Mouse (Mus musculus): ENCODE measurements around the gene Ccdc93.

Gene Ccdc93

DNA sequence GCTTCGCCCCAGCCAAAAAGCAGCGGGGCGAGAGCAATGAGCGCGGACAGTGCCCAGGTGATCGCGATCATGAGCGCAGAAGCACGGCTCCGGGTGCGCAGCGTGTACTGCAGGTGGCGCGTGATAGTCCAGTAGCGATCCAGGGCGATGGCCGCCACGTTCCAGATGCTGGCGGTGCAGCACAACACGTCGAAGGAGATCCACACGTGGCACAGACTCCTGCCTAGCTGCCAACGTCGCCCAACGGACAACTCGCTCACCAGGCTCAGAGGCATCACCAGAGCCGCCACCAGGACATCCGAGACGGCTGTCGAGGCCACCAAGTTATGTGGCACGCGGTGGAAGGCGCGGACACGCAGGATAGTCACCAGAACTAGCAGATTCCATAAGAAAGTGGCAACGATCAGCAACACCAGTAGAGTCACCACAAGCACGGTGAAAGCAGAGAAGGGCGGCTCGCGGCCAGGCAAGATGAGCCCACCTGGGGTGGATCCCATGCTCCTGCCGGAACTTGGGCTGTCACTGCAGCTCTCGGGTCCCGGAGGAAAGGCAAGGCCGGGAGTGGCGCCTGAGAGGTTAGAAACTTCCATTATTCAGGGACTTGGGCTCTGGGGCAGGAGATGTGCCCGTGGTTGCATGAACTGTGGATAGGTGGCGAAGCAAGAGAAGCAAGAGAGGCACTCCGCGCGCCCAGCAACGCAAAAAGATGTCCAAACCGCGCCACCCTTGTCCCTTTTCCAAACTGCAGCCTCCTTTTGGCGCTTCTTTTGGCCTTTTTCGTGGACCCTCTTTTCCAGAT is 97.0 kb downstream of the Ccdc93 start:
- DNase-seq: no peak

DNA sequence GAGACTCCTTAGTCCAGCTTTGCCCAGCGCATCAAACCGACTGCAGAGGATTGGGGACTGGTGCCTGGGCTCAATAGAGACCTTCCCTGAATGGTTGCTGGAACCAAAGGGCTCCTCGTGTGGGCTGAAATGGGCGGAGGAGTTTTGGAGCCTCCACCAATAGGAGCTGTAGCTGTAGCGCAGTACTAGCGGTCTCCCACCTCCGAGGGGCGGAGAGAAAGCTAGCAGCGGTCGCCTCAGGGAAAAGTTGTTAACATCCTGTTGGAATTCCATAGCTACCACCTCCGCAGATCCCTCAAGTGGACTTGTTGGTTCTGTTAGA is 97.5 kb downstream of the Ccdc93 start, which contains the start of gene Htr5b:
Gene Htr5b, minus strand, starts transcription at position 67 of the 322 bp plus-strand sequence.
- DNase-seq: peak; percentile 25

DNA sequence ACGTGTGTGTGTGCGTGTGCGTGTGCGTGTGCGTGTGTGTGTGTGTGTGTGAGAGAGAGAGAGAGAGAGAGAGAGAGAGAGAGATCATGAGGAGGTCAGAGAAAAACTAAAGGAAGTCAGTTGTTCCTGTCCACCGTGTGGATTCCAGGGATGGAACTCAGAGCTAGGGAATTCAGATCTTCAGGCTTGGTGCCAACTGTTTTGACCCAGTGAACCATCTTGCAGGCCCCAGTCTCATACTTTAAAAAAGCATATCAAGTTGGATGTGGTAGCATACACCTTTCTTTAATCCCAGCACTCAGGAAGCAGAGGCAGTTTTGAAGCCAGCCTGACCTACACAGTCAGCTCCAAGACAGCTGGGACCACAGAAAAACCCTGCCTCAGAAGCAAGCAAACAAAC is 98.4 kb downstream of the Ccdc93 start:
- DNase-seq: no peak

DNA sequence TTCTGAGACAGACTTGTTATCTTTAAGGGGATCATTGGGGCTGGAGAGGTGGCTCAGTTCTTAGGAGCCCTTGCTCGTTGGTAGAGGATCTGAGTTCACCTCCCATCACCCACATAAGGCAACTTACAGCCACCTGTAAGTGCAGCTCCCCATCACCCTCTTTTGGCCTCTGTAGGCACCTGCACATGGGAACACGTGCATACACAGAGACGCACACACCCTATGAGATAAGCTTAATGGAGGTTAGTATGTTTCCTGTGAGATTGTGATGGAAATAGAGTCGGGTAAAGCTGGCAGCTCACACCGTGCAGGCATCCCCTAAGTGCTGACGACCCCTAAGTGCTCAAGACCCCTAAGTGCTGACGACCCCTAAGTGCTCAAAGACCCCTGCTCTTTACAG is 100.6 kb downstream of the Ccdc93 start:
- DNase-seq: no peak

DNA sequence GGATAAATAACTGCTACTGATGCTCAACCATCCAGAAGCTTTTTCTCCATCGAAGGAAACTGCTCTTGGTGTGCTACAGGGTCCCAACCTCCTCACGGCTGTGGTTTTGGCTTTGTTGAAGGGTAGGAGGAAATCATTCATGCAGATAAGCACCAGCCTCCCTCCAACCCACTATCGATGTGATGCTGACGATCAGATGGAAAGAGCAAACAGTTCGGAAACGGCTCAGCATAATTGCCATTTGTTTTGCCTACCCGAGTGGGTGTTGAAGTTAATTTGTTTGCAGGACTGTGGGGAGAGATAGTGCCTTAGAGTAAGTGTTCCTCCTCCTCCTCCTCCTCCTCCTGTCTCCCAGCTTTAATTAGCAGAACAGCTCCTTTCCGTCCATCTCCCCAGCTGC is 109.5 kb downstream of the Ccdc93 start:
- DNase-seq: peak; percentile 56

DNA sequence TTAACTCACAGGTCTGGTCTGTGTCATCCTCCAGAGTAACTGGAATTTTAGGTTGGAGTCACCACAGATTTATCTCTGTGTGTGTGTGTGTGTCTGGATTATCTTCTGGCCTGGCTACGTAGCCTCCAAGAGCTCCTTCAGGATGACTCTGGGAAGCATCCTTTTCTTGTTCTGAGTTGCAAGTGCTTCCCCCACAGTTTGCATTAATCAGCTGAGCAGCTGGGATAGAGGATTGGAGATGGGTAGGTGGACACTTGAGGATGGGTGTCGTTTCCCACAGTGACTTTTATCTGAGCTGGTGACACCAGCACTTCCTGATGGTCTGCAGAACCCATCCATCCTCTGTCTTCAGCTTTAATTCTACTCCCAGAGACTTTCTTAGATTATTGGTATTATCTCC is 116.0 kb downstream of the Ccdc93 start:
- no peak for DNase-seq

DNA sequence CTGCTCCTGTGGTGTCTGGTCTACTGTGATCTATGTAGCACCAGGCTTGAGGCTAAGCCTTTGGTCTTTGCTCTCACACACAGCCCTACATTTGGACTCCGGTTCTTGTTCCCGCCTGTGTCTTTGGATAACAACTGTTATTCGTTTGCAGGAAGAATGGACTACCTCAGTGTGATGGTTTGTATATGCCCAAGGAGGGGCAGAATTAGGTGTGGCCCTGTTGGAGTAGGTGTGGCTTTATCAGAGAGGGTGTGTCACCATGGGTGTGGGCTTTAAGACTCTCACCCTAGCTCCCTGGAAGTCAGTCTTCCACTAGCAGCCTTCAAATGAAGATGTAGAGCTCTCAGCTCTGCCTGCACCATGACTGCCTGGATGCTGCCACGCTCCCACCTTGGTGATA is 117.8 kb downstream of the Ccdc93 start:
- DNase-seq: no peak

DNA sequence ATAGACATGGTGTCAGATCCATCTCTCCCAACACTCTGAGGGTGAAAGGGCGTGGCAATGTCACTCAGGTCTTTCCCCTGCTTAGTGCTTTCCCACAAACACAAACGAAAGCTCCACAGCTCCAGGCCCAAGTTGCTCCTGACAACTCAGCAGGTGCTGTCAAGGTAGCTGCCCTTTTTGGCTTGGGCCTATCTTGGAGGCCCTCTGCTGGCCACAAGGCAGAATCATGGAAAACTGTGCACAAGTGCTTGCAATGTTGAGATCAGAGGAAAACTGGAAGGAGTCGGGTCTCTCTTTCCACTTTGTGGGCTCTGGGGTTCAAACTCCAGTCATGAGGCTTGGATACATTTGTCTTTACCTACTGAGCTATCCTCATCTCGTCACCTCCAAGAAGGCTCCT is 118.6 kb downstream of the Ccdc93 start:
- no peak for DNase-seq

DNA sequence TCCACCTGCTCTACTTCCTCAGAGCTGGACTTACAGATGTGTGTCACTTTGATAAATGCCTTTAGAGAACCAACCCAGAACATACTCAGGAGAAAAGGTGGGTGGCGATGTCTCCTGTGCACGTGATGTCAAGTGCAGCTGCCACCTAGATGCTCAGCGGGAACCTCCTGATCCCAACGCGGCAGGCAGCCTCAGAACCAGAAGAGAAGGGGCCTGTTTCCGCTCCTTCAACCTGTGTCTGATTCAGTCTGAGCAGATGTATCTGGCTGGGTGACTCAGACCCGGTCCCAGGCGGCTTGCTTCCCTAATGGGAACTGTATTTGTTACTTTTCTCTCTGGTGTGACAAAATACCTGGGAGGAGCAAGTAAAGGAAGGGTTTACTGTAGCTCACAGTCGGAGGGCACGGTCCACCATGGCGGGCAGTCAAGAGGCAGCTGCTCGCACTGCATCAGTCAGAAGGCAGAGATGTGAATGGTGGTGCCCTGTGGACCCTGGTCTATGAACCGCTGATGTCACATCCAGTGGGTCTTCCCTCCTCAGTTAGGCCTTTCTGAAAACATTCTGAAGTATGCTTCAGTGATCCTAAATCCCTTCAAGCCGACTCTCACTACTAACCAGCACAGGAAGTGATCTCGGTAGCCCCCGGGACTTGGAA is 120.1 kb downstream of the Ccdc93 start:
- no peak for DNase-seq

DNA sequence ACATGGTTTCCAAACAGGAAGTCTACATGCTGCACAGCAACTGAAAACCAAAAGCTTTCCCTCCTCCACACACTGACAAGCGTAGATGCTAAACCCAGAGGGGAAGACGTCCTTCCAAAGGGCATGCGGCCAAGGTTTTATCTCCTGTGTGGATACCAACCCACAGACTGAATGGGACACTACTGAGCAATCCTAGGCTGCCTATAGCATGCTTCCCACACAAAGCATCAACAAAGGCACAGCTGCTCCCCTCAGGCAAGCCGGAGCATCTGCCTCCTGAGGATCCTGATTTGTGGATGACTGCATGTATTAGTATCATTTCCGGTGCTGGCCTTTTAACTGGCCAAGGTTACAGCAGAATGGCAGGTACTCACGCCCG is 120.6 kb downstream of the Ccdc93 start:
- DNase-seq: peak; percentile 48

All from layer of hippocampus, adult 9-11 months (tissue).